Mouse (Mus musculus): ENCODE results near the gene Homez.

Gene Homez

GRCm38 (mm10) chr14:54868026-54868425 lies 2.7 kb downstream of the Homez start:
- CTCF ChIA-PET, result interaction anchor here (0.7 kb wide), 1 partner anchor 154 kb away, joined by 6 read pairs; no protein-coding TSS in a partner anchor

DNA sequence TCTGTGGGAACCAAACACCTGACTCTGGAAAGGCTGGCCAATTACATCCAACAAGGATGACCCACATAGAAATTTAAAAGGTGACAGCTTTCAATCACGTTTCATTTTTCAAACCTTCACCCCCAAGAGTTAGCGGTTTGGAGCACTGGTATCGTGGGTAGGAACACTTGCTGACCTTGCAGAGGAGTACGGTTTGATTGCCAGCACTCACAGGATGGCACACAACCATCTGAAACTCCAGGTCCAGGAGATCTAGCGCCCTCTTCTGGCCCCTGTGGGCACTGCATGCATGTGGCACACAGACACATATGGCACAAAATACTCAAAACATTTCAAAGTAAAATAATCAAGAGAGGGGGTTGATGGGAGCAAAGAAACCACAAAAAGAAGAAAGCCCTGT lies 3.8 kb downstream of the Homez start:
- CTCF ChIA-PET, result no interaction called here

GRCm38 (mm10) chr14:54866268-54866667 lies 4.5 kb downstream of the Homez start:
- CTCF ChIA-PET, result no interaction called here

GRCm38 (mm10) chr14:54865626-54866025 lies 5.1 kb downstream of the Homez start:
- CTCF ChIA-PET, result interaction anchor here (0.6 kb wide), 1 partner anchor 28 kb away, joined by 3 read pairs; no protein-coding TSS in a partner anchor

GRCm38 (mm10) chr14:54864313-54865036 lies 6.3 kb downstream of the Homez start:
- CTCF ChIA-PET, result no interaction called here

DNA sequence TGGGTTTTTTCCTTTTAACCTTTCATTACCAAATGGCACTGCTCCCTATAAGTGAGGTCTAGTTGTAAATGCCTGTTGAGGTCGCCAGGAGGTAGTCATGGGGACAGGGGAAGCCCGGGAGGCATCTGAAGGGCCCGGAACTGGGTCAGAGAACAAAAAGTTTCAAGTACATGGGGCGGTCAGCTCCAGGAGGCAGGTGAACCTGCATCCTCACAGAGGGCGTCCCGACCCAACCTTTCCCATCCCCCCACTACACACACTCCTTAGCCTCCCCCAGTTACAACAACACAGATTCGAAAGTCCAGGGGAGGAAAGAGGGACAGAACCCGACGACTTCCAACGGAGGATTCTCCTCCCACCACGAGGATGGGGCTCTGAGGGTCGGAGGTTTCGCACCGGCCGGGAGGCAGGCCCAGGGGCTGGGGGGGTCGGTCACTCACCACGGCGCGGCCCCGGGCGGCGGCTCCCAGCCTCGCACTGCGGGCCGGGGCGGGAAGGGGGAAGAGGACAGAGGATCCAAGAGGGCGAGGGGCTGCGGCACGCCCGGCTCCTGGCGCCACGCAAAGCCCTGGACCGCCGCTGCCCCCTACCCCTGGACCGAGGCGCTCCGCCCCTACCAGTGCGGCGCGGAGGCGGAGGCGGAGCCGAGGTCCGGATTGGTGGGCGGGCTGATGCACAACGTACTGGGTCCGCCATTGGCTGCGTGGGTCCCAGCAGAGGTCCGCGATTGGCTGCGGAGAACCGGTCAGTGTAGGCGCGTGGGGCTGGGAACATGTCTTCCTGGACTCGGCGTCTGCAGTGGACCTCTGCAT lies 7.1 kb downstream of the Homez start:
- CTCF ChIA-PET, result no interaction called here

GRCm38 (mm10) chr14:54860511-54860910 lies 10.2 kb downstream of the Homez start:
- CTCF ChIA-PET, result interaction anchor here (0.7 kb wide), 1 partner anchor 518 kb away, joined by 3 read pairs; no protein-coding TSS in a partner anchor

- CTCF ChIA-PET, result no interaction called here
These were observed 12.9 kb downstream of the Homez start for GRCm38 (mm10) chr14:54857891-54858290.

- CTCF ChIA-PET, result no interaction called here
These were observed 14.1 kb downstream of the Homez start for GRCm38 (mm10) chr14:54856703-54857102.

DNA sequence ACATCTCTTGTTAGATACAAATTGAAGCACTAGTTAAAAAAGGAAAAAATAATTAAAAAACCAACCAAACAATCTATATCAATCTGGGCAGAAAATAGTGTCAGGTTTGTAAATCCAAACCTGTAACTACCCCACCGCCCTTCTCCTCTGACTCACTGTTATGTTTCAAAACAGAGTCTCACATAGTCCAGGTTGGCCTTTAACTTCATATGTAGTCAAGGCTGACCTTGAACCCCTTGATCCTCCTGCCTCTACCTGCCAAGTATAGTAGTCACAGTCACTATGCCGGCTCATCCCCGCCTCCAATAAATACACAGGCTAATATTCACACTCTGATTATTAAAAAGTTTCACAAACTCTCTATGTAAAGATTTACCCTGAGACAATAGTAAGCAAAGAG lies 15.0 kb downstream of the Homez start:
- CTCF ChIA-PET, result no interaction called here

DNA sequence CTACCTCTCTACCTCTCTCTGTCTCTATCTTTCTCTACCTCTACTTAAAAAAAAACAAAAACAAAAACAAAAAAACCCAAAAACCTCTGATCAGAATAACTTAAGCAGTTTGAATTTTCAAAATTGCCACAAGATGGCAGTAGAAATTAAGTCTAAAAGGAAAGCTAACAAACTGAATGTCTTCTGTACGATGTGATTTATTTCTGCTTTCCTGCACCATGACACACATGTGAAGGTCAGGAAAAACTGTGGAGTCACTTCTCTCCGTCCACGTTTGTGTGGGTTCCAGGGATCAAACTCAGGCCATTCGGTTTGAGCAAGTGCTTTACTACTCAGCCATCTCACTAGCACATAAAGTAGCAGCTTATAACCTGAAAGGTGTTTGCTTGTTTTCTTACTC lies 27.3 kb downstream of the Homez start:
- CTCF ChIA-PET, result interaction anchor here (0.6 to 0.7 kb wide), 3 partner anchors 96 to 346 kb away, joined by 3 to 15 read pairs (median 11); no protein-coding TSS in a partner anchor

GRCm38 (mm10) chr14:54823716-54824115 lies 47.0 kb downstream of the Homez start:
- CTCF ChIA-PET, result no interaction called here

DNA sequence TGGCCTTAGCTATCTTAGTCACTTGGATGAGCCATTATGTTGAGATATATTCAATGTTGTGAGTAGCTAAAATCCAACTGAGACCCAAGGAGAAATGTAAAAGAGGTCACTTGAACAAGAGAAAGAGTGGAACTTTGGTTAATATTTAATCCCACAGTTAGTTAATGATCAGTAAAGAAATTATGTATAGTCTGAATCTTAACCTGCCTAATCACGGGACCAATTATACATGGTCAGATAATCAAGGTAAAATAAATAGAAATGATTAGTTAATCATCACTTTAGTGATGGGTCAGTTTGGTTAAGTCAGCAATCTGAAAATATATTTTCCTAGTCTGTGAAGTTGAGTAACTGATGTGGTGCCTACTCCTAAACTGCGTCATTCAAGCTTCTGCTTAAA lies 48.5 kb downstream of the Homez start:
- CTCF ChIA-PET, result interaction anchor here (0.6 kb wide), 1 partner anchor 242 kb away, joined by 3 read pairs; no protein-coding TSS in a partner anchor

DNA sequence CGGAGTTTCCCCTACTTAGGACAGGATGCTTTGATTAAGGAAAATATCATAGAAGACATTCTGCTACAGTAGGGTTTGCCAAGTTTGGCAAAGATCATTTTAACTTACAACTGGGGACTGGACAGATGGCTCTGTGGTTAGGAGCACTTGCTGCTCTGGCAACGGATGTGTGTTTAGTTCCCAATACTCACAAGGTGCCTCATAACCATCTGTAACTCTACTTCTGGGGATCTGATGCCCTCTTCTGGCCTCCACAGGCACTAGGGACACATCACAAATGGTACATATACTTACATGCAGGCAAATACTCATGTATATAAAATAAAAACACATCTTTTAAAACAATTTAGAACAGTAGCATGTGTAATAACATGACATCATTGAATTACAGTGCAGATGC lies 53.0 kb downstream of the Homez start:
- CTCF ChIA-PET, result no interaction called here

DNA sequence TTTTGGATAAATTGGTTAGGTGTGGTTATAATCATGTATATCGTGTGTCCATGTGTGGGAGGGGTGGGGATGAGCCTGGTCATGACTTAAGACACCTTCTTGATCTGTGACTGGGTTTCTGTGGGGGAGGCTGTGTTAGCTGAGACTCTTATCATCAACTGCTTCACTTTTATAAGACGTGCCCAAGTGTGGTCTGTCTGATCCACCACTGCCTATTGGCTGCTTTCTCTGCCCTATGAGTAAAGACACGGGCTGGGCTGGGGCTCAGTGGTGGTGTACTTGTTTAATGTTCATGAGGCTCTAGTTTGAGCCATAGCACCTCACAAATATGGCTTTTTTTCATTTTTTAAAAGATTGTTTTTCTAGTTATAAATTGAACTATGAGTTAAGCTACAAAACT lies 55.0 kb downstream of the Homez start:
- CTCF ChIA-PET, result no interaction called here

DNA sequence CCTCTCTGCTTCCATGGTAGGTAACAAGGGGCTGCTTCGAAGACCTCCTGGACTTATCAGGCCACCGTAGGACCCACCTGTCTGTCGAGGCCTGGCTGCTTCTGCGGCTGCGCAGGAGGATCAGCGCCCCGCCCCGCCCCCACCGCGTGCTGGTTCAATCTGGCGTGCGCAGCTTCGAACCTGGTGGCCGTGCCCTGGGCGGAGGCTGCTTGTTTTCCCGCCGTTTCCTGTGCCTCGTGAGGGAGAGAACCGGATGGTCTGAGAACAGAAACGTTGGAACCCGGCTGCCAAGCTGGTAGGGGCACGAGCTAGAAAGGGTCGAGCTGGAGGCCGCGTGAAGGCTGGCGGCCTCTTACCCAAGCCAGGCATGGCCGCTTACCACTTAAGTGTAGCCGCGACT lies 56.8 kb downstream of the Homez start, which contains the start of gene Rnf212b:
Gene Rnf212b, plus strand, starts transcription at position 151 of the 400 bp plus-strand sequence.
- CTCF ChIA-PET, result interaction anchor here (0.6 kb wide), 1 partner anchor 905 kb away, joined by 3 read pairs; no protein-coding TSS in a partner anchor

DNA sequence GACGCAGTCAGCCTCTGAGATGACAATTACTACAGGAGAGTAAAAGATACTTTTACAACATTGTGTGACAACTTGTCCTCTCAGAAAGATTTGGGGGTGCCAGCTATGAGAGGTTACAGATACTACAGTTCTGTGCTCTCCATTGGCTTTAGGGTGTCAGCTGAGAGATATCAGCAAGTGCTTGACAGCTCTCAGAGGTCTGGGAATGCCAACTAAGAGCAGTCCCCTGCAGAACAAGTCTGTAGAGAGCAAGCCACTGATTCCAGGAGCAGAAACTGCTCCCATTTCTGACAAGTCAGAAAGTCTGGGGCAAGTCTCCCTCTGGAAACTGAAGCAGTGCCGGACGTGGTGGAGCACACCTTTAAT lies 61.1 kb downstream of the Homez start:
- CTCF ChIA-PET, result no interaction called here

- CTCF ChIA-PET, result interaction anchor here (0.6 kb wide), 1 partner anchor 15 kb away, joined by 3 read pairs; no protein-coding TSS in a partner anchor
These were observed 61.8 kb downstream of the Homez start for GRCm38 (mm10) chr14:54808718-54809667.

GRCm38 (mm10) chr14:54806124-54806523 lies 64.6 kb downstream of the Homez start:
- CTCF ChIA-PET, result no interaction called here
